Mouse (Mus musculus): ENCODE results near the gene Slc25a13. TPM values are rescaled to one million over a fixed set of nuclear protein-coding genes. Genes with fewer than 3 reads are reported as not detected.
"Not testable (repeated sequence)": the region's sequence is repeated elsewhere in the genome, so short reads cannot be mapped to it uniquely, and the experiment has no call there.

The Slc25a13 gene
- total RNA-seq, 2 experiments from 2014 or later, result 144 to 147 TPM

GRCm38 (mm10) chr6:6205599-6206165 lies 11.3 kb downstream of the Slc25a13 start:
- DNase-seq, result no peak

- no peak for DNase-seq
These were observed 14.5 kb downstream of the Slc25a13 start for GRCm38 (mm10) chr6:6202451-6202850.

- no peak for DNase-seq
These were observed 15.0 kb downstream of the Slc25a13 start for GRCm38 (mm10) chr6:6201977-6202376.

- peak; percentile 49 to 63 for DNase-seq
These were observed 17.7 kb downstream of the Slc25a13 start for GRCm38 (mm10) chr6:6199138-6199870.

GRCm38 (mm10) chr6:6198056-6198455 lies 18.9 kb downstream of the Slc25a13 start:
- not testable (repeated sequence) for DNase-seq

- no peak for DNase-seq
These were observed 19.6 kb downstream of the Slc25a13 start for GRCm38 (mm10) chr6:6197339-6197738.

GRCm38 (mm10) chr6:6196527-6196926 lies 20.4 kb downstream of the Slc25a13 start:
- DNase-seq, result no peak

GRCm38 (mm10) chr6:6194831-6195230 lies 22.1 kb downstream of the Slc25a13 start:
- DNase-seq, result no peak

GRCm38 (mm10) chr6:6193906-6194305 lies 23.1 kb downstream of the Slc25a13 start:
- no peak for DNase-seq

GRCm38 (mm10) chr6:6192413-6192812 lies 24.6 kb downstream of the Slc25a13 start:
- DNase-seq, result no peak

- DNase-seq, result no peak
These were observed 25.2 kb downstream of the Slc25a13 start for GRCm38 (mm10) chr6:6191596-6192337.

- no peak for DNase-seq
These were observed 28.0 kb downstream of the Slc25a13 start for GRCm38 (mm10) chr6:6188970-6189369.

- DNase-seq, result no peak
These were observed 30.5 kb downstream of the Slc25a13 start for GRCm38 (mm10) chr6:6186468-6186867.

GRCm38 (mm10) chr6:6185735-6186068 lies 31.3 kb downstream of the Slc25a13 start:
- DNase-seq, result peak in 1 of 2 experiments; percentile 59

GRCm38 (mm10) chr6:6184921-6185734 lies 31.8 kb downstream of the Slc25a13 start:
- DNase-seq, result peak; percentile 65 to 79

GRCm38 (mm10) chr6:6183601-6184000 lies 33.4 kb downstream of the Slc25a13 start:
- peak; percentile 60 to 69 for DNase-seq

- no peak for DNase-seq
These were observed 34.8 kb downstream of the Slc25a13 start for GRCm38 (mm10) chr6:6182191-6182590.

- not testable (repeated sequence) for DNase-seq
These were observed 38.6 kb downstream of the Slc25a13 start for GRCm38 (mm10) chr6:6178341-6178740.

GRCm38 (mm10) chr6:6175350-6175971 lies 41.5 kb downstream of the Slc25a13 start:
- DNase-seq, result no peak

GRCm38 (mm10) chr6:6173935-6174561 lies 42.9 kb downstream of the Slc25a13 start:
- DNase-seq, result no peak

GRCm38 (mm10) chr6:6173166-6173934 lies 43.6 kb downstream of the Slc25a13 start:
- DNase-seq, result no peak
